Mouse (Mus musculus): ENCODE data around the gene Cdc27.

Cdc27 gene

GRCm38 (mm10) chr11:104550406-104550974 lies at the start of gene Cdc27, which contains the start of gene Myl4:
Cdc27 (minus strand) TSS chr11:104550620.
Myl4 (plus strand) TSS chr11:104550663.
- peak; percentile 99 to 100 for DNase-seq (ENCODE audit: inconsistent age in 2 of 2, low spot score in 1 of 2)

GRCm38 (mm10) chr11:104599265-104599945 lies 49.0 kb upstream of the Cdc27 start:
- no peak for DNase-seq (ENCODE audit: inconsistent age in 2 of 2, low spot score in 1 of 2)

- DNase-seq (ENCODE audit: inconsistent age in 2 of 2, low spot score in 1 of 2), result peak; percentile 21 to 47
These were observed 45.9 kb upstream of the Cdc27 start for GRCm38 (mm10) chr11:104596365-104596764.

- DNase-seq (ENCODE audit: inconsistent age in 2 of 2, low spot score in 1 of 2), result no peak
These were observed 41.8 kb upstream of the Cdc27 start for GRCm38 (mm10) chr11:104592066-104592835.

DNA sequence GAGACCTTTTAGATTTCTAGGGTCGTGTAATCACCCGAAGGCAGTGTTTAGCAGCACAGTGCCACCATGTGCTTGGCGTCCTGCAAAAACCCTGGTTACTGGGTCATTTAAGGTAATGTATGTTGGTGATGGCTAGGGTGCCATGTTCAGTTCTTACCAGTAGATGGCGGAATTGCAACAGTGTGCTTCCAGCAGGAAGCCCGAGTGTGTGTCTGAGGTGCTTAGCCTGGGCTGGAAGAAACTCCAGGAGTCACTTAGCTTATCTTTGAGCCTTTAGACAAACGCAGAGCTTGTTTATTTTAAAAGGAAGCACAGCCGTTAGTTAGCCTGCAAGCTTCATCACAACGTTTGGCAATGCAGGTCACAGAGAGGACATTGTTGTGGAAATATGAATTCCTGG lies 39.7 kb upstream of the Cdc27 start:
- DNase-seq (ENCODE audit: inconsistent age in 2 of 2, low spot score in 1 of 2), result peak; percentile 75 to 93

- no peak for DNase-seq (ENCODE audit: inconsistent age in 2 of 2, low spot score in 1 of 2)
These were observed 39.1 kb upstream of the Cdc27 start for GRCm38 (mm10) chr11:104589570-104589969.

GRCm38 (mm10) chr11:104588513-104588912 lies 38.1 kb upstream of the Cdc27 start:
- no peak for DNase-seq (ENCODE audit: inconsistent age in 2 of 2, low spot score in 1 of 2)

DNA sequence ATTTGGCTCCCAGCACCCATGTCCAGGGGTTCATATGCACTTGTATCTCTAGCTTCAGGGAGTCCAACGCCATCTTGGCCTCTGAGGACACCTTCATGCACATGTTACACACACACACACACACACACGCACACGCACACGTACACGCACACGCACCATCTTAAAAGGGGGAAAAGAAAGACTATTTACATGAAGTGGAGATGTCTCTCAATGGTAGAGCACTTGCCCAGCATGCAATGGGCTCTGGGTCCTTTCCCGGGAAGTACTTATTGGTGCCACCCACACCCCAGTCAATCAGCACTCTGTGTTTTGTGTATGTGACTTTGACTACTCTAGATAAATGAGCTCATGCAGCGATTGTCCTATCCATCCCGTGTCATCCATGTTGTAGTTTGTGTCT lies 37.5 kb upstream of the Cdc27 start:
- no peak for DNase-seq (ENCODE audit: inconsistent age in 2 of 2, low spot score in 1 of 2)

- DNase-seq (ENCODE audit: inconsistent age in 2 of 2, low spot score in 1 of 2), result no peak
These were observed 35.1 kb upstream of the Cdc27 start for GRCm38 (mm10) chr11:104585495-104585894.

GRCm38 (mm10) chr11:104582630-104583364 lies 32.4 kb upstream of the Cdc27 start:
- DNase-seq (ENCODE audit: inconsistent age in 2 of 2, low spot score in 1 of 2), result no peak

DNA sequence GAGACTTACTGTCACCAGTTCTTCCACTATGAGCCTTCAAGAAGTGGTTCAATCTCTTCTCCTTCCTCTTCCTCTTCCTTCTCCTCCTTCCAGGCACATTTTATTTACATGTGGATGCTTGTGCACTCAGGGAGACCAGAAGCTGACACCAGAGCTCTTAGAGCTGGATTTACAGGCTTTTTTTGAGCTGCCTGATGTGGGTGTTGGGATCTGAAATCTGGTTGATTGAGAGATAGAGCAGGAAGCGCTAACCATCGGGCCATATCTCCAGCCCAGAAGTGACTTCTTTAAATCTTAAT lies 31.8 kb upstream of the Cdc27 start:
- no peak for DNase-seq (ENCODE audit: inconsistent age in 2 of 2, low spot score in 1 of 2)

GRCm38 (mm10) chr11:104581446-104582307 lies 31.3 kb upstream of the Cdc27 start:
- DNase-seq (ENCODE audit: inconsistent age in 2 of 2, low spot score in 1 of 2), result peak in 1 of 2 experiments; percentile 41

- DNase-seq (ENCODE audit: inconsistent age in 2 of 2, low spot score in 1 of 2), result no peak
These were observed 30.2 kb upstream of the Cdc27 start for GRCm38 (mm10) chr11:104580606-104581005.

DNA sequence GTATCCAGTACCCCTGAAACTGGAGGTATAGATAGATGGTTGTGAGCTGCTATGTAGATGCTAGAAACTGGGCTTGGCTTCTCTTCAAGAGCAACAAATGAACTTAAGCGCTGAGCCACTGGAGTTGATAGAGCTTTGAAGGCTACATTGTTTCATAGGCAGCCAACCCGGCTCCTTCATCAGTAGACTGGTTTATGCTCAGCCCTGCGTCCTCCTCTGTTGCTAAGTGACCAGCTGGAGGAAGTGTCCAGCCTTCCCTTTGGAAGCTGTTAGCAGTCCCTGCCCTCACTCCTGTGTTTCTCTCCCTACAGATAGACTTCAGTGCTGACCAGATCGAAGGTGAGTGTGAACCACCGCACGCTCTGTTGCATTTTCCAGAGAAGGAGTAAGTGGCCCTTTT lies 29.7 kb upstream of the Cdc27 start:
- DNase-seq (ENCODE audit: inconsistent age in 2 of 2, low spot score in 1 of 2), result no peak

DNA sequence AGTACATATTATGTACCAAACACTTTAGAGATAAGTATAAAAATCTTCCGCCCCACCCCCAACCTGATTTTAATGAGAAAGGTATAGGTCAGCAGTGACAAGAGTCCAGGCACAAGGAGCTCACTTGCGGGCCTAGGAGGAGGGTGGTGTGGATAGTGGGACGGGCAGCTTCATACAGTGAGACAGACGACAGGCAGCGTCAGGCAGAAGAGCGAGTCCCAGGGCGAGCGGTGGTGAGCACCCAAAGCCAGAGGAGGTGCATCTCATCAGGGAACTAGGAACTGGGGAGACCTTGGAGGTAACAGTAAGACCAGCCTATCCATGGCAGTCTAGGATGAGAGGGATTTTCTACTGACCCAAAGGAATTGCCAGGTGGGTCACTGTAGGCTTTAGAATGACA lies 29.2 kb upstream of the Cdc27 start:
- DNase-seq (ENCODE audit: inconsistent age in 2 of 2, low spot score in 1 of 2), result no peak

GRCm38 (mm10) chr11:104579084-104579483 lies 28.7 kb upstream of the Cdc27 start:
- no peak for DNase-seq (ENCODE audit: inconsistent age in 2 of 2, low spot score in 1 of 2)

DNA sequence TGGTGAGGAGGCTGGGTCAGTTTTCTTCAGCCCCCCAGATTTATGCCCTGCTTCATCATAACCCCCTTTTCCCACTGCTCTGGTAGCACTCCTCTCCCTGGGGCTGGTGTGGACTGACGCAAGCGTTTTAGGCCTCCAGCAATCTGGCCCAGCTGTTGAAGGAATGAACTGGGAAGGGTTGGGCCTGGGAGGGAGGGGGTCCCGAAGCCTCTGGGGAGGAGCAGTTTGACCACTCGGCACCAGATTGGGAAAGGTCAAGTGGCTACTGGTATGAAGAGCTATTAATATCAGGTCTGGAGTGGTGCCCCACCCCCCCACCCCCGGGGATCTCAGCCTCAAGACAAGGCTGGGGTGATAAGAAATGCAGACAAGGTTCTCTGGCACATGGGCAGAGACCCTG lies 27.7 kb upstream of the Cdc27 start:
- no peak for DNase-seq (ENCODE audit: inconsistent age in 2 of 2, low spot score in 1 of 2)

DNA sequence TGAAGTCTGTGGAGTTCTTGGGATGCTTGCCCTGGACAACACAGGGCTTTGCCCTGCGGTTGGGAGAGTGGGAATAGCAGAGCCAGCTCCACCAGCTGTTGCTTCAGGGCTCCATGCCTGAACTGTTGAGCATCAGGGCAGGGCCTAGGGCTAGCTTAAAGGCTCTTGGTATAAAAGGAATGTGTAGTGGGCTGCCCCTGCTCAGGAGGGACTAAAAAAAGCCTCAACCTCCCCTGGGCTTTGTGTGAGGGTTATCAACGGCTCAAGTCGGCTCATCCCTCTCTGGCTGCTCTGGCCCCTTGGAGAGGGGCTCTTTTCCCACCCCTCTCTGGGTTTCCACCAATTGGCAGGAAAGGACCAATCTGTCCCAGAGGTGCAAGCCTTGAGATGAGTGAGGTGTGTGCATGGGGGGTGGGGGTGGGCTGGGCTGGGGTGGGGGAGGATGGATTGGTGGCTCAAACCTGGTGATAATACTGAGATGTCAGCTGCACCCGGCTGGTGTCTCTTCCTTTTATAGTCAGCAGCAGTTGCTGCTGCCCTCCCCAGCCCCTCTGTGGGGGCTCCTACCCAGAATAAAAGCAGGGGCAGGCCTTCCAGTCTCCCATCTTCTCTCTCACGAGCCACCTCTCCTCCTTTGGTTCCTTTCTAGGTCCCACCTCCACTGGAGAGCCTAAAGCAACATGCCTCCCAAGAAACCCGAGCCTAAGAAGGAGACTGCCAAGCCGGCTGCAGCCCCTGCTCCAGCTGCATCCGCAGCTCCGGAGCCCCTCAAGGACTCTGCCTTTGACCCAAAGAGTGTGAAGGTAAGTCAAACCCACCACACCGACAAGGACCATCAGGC lies 26.6 kb upstream of the Cdc27 start:
- DNase-seq (ENCODE audit: inconsistent age in 2 of 2, low spot score in 1 of 2), result no peak

DNA sequence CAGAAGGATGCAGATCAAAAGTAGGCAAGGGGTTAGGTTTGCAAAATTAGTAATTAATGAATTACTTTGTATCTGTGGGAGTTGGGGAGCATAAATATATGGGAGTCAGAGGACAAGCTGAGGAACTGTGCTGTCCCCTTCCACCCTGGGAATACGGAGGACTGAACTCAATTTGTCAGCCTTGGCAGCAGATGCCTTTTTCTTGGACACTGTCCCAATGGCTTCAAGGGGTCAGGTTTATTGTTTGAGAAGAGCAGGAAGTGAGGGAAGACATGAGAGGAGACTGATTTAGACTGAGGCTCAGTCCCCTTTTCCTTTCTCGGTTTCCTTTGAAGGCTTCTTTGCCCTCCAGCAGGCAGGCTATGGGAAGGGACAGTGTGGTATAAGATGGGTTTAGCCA lies 22.1 kb upstream of the Cdc27 start:
- no peak for DNase-seq (ENCODE audit: inconsistent age in 2 of 2, low spot score in 1 of 2)

DNA sequence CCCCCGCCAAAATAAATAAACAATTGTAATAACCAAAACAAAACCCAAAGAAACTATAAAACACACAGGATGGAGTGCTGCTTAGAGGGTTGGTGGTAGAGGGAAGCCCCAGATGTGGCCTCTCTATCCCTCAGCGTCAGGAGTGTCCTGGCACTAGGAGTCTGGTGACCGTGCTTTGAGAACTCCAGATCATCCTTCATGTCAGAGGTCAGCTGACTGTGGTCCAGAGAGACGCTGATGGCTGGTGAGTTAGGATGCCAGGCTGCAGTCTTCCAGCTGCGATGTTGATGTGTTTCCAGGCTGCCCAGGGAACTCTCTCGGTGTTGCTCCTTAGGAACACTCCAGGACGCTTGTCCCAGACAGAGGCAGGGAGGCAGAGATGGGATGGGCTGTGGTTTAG lies 21.7 kb upstream of the Cdc27 start:
- DNase-seq (ENCODE audit: inconsistent age in 2 of 2, low spot score in 1 of 2), result no peak
